Mouse (Mus musculus) hematopoietic multipotent progenitor cell, adult 10-12 weeks (in vitro differentiated cells): ENCODE data around the gene Exoc2. TPM values are rescaled to one million over a fixed set of nuclear protein-coding genes. Genes with fewer than 3 reads are reported as not detected.

Experiments
- polyA plus RNA-seq: library from polyadenylated mRNA; stranded (reverse); fragments of >175 nt; gene quantifications from 2 replicates; pipeline ENCODE4 v1.2.3, GENCODE M21; 2012; ENCODE audit warnings: low replicate concordance

The Exoc2 gene
- 6.3 and 7.2 TPM in 2 replicates for polyA plus RNA-seq

DNA sequence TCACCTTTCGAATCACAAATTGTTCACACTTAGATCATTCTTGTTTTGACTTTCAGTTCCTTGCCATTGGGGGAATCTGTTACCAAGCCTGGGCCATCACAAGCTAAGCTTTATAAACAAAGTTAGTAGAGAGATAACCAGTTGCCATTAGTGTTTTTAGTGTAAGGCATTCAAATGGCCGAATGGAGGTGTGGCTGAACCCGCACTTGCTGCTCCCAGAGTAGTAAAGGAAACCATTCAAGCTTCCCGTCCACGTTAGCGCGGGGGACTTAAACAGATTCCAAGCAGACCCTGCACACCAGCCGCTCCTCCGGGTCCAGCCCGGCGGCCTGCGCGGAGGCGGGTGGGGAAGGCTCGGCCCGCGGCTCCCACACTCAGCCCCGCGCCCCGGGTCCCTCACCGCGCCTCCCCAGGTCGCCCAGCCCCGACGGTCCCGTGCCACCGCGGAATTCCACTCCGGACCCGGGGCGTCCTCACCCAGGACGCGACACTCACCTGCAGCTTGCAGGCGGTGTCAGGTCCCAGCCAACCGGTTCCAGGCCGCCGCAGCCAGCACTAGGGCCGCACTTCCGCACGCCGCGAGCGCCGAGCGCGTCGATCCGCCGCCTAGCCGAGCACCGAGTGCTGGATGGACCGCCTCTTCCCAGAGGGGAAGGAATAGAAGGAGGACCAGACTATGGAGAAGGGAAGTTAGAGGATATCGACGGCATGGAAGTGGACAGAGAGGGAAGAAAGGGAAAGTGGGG is at the start of gene Exoc2, which contains the start of gene Gm5447:
TSS of gene Exoc2 (minus strand) at position 593 of the 746 bp plus-strand sequence.
TSS of gene Gm5447 (plus strand) at position 704 of the 746 bp plus-strand sequence.

DNA sequence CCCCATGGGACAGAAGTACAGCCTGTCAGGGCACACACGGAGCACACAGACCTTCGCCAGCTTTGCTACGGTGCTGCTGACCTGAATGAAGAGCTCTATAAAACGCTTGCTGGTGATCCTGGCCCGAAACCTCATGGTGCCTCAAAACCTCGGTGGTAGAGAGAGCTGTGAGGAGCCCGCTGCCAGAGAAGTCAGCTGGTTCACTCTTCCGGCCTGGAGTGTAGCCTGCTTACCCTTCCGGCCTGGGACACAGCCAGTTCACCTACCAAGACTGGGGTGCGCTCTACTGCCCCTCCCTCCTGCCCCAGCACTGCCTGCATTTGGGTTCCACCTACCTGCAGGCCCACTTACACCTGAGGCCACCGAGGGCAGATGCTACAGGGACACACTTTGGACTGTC is 26.4 kb downstream of the Exoc2 start, which contains the start of gene Hus1b:
TSS of gene Hus1b (minus strand) at position 220 of the 400 bp plus-strand sequence.

Other genes with a start within 250 kb of the Exoc2 start
- 7.3 and 13.2 TPM in 2 replicates for gene Irf4, start 224.9 kb downstream of the Exoc2 start, polyA plus RNA-seq
- 0.10 TPM in 1 of 2 replicates, not detected in the other for gene Hus1b, start 26.3 kb downstream of the Exoc2 start, polyA plus RNA-seq
- gene Gm5447, start 111 bp upstream of the Exoc2 start, polyA plus RNA-seq, result not detected in 2 replicates